Mouse (Mus musculus) adrenal gland, postnatal 4 days (tissue): ENCODE data around the gene Lamtor3. TPM values are rescaled to one million over a fixed set of nuclear protein-coding genes. Genes with fewer than 3 reads are reported as not detected.
A peak's percentile ranks its signal among the peaks of the same experiment; 100 is the strongest.
"Not testable (repeated sequence)": the region's sequence is repeated elsewhere in the genome, so short reads cannot be mapped to it uniquely, and the experiment has no call there.

ENCODE experiments used
- DNase-seq, 2 experiments: peaks; one replicate each; pipeline ENCODE4 v3.0.0; 2021 to 2022; ENCODE audit warnings: low spot score in 2 of 2, mixed read lengths in 2 of 2
- long read RNA-seq, 2 experiments: library from polyadenylated mRNA; stranded (forward); transcript quantifications; one replicate each; pipeline ENCODE4 v2.0.0; 2021
- total RNA-seq, 2 experiments: library from RNA; stranded (reverse); gene quantifications; 2 replicates each; pipeline ENCODE4 v1.2.3; 2021

Gene Lamtor3
- 10 to 100 TPM; 63.6 to 68.8 TPM for total RNA-seq
- long read RNA-seq, experiment 1, transcript Lamtor3-201 (7 exons, 1,295 nt) = major isoform, 58 of 70 reads
- long read RNA-seq, experiment 1, partial matches to known transcripts = 5 of 70 reads
- long read RNA-seq, experiment 1, other reads (novel, unspliced or antisense) = 4 of 70 reads
- long read RNA-seq, experiment 2, transcript Lamtor3-201 (7 exons, 1,295 nt) = major isoform, 76 of 93 reads
- long read RNA-seq, experiment 2, partial matches to known transcripts = 6 of 93 reads
- long read RNA-seq, experiment 2, other reads (novel, unspliced or antisense) = 8 of 93 reads

DNA sequence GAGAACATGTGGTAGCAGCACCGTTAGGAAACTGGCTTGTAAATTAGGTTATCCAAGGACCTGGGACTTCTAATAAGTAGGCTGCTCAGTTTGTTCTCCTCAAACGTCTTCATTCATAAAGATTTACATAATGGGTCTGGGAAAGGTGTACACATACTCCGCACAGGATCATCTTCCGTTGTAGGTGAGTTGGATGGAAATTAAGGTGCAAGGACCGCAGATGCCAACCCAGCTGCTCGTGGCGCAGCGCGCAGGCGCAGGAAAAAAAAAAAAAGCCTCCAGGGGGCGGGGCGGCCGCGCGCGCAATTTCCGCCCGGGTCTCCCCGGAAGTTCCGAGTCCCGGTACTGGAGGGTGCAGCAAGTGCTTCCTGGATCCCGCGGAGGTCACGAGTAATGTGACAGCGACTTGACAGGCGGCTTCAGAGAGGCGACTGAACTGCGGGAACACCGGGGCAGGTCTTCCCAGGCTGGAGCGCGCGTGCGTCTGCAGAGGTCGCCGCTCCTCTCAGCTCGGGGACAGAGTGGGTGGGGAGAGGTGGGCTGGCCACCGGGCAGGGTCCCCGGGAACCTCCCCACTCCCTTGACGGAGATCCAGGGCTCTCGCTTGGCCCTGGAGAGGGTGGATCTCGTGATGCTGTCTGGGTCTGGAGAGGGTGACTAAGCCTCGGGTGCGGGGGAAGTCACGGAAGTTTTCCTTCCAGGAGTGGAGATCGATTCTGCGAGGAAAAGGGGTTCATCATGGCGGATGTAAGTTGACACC is at the start of gene Lamtor3:
Gene Lamtor3 (plus strand): TSS at position 335 of the 760 bp plus-strand sequence.
- DNase-seq = peak; percentile 85 to 91

DNA sequence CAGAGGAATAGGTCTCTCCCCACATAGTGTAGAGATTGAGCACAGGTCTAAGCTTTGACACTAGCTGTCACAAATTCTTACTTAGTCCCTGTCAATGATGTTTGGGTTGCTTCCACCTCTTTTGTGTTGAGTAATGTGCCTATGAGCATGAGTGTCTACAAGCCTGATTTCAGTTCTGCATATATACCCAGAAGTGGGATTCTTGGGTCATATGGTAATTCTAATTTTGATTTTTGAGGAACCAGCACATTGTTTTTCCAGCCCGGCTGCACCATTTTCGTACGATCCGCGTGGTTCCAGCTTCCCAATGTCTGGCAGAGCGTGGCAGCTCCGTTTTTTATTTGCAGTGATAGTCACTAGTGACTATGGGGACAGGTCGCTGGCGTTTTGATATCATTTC is 48.9 kb upstream of the Lamtor3 start:
- no peak for DNase-seq

DNA sequence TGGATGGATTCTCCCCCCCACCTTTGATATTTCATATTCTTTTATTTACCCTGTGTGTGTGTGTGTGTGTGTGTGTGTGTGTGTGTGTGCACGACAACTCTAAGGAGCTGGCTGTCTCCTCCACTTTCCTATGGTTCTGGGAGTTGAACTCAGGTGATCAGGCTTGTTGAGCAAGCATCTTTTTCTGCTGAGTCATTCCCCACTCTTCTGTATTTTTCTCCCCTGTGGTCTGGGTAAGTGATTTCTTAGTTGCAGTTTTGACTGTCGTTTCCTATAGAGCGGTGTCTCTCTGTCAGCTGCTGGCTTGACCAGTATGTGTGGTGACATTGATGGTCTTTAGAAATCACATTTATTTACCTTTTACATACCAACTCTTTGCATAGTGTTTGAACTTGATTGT is 39.0 kb upstream of the Lamtor3 start:
- DNase-seq = no peak

DNA sequence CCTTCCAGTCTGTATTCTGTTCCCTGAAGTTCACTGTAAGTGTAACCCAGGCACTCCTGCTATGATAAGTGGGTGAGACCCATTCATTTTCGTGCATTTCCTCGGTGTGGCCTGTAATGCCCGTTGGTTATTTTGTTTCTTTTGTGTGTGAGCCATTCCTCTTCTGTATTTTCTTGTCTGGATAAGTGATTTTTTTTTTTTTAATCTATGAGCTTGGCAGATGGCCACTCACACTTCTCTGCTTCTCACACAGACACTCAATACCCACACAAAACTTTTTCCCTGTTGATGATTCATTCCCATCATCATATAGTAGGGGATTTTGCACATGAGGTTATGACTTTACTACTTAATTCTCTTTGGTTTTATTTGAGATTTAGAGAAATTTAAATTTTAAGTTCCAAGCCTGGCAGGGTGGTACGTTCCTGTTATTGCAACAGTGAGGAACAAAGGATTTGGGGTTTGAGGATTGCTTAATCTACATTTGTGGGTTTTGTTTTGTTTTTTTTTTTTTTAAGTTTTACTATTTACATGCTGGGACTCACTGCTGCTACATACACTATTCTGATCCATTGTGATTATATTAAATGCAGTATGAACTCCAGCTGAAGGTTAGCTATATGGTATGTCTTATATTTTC is 38.1 kb upstream of the Lamtor3 start:
- DNase-seq = no peak

DNA sequence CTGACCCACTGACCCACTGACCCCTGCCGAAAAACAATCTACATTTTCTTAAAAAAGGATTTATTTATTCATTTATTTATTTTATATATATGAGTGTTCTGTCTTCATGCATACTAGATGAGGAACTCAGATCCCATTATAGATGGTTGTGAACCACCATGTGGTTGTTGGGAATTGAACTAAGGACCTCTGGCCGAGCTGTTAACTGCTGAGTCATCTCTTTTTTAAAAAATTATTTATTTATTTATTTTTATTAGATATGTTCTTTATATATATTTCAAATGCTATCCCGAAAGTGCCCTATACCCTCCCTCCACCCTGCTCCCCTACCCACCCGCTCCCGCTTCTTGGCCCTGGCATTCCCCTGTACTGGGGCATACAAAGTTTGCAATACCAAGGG is 37.2 kb upstream of the Lamtor3 start:
- no peak for DNase-seq

DNA sequence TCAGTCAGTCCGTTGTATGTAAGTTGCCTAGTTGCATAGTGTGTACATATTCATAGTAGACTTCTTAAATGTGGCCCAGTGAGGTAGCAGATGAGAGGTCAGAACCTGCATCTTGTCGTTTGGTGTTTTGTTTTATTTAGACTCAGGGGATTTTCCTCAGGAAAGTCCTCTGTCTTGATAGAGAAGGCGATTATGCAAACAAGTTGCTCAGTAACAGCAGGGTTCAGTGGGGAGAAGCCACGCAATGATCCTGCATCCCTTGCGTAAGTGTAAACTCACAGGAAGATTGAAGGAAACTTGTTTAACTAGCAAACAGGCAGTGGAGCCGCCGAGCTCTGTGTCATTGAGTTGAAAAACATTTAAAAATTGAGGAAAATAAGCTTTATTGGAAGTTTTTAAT is 30.3 kb upstream of the Lamtor3 start:
- DNase-seq = no peak

DNA sequence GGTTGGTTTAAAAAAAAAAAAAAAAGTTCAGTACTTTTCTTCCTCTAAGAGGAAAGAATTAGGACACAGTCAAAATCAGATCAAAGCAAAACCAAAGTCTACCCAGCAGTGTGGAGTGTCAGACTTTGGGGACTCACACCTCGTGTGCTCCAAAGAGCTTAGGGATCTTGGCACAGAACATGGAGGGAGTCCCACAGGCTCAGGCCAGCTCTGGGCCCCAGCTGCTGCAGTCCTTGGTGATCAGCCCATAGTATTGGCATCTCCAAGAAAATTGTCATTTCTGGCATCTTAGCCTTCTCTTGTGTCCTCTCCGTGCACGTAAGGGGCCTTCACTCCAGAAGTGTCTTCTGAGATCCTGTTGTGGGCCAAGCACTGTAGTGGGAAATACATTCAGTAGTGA is 27.2 kb upstream of the Lamtor3 start:
- no peak for DNase-seq

DNA sequence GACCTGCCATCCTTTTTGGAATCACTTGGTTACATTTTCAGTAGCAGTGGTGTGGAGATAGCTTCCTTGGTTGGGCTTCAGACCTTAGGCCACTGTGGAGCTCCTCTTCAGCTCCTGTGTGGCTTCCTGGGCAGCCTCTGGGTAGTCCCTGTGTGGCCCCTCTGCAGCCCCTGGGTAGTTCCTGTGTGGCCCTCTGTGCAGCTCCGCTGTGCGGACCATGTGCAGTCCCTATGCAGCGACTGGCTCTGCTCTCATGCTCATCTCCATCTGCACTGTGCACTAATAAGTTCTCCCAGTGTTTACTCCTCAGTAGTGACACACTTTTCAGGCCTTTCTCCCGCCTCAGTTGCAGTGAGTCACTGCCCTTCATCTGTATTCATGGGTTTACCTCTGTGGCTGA is 26.2 kb upstream of the Lamtor3 start:
- no peak for DNase-seq

DNA sequence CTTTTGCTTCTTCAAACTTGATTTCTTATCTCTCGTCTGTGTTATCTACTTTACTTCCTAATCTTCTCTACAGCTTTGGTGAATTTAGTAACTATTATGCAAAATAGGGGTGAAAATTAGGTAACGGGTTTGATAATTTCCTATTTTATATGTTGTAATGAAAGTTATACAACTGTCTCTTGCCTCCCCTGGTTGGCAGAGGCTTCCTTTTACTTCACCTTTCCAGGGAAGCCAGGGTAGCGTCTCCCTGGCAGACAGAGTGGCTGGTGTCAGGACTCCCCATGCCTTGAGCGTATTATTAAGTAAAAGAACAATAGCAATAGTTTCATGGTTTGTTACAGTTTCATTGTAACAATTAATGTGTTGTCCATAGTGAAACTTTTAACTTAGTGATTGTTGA is 24.5 kb upstream of the Lamtor3 start:
- no peak for DNase-seq

DNA sequence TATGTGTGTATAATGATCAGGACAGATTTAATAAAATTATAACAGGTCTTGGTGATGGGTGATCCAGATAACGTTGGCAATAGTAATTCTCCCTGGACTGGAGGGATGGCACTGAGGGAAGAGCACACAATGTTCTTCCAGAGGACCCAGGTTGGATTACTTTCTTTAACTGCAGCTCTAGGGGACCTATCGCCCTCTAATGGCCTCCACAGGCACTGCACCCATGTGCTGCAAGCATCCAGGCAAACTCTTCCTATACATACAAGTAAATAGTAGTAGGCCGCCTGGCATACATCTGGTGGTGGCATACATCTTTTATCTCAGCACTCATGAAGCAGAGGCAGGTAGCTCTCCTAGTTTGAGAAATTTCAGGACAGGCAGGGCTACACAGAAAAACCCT is 23.1 kb upstream of the Lamtor3 start:
- no peak for DNase-seq

DNA sequence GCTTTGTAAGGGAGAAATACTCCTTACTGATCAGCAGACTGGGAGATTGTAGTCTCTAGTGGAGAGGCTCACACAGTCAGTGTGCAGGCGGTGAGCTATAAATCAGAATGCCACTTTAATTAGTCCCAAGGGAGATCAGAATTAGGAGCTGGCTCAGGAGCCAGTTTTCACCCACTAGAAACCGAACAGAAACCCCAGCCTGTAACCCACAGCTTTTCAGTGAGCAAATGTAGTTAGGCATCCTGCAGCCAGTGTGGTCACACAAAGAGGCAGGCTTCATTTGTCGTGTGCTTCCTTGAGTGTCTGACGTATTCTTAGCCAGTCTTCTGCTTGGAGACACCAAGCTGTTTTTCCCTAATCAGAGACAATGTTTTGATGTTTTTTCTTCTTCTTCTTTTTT is 21.9 kb upstream of the Lamtor3 start:
- no peak for DNase-seq

DNA sequence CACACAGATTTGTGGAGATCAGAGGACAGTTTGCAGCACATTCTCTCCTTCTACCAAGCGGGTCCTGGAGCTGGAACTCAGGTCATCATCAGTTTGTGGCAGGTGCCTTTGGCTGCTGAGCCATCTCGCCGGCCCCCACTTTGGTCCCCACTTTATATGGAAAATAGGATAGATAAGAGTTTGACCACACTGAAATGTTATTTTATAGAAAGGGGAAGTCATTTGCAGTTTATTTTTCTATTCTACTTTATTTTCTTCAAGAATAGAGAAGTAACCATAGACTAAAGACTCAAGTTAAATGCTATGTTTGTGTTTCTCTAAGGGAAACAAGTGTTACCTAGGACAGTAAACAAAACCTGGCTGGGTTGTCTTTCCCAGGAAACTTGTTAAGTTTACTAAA is 21.4 kb upstream of the Lamtor3 start:
- DNase-seq = no peak

DNA sequence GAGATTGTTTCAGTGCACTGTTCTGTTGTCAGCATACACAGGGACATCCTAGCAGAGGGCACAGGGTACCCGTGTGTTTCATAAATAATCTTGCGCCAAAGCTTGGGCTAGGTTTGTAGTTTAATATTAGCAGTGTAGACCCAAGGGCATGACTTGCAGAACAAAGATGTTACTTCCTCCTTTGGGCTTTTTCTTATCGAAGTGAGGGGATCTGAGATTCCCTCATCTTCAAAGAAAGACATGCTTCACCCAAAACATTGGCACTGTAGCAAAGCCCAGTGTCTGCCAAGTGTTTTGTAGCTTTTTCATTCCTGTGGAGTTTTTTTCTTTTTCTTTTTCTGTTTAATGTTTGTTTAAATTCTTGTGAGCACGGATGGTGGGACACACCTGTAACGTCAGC is 20.6 kb upstream of the Lamtor3 start:
- DNase-seq = no peak

DNA sequence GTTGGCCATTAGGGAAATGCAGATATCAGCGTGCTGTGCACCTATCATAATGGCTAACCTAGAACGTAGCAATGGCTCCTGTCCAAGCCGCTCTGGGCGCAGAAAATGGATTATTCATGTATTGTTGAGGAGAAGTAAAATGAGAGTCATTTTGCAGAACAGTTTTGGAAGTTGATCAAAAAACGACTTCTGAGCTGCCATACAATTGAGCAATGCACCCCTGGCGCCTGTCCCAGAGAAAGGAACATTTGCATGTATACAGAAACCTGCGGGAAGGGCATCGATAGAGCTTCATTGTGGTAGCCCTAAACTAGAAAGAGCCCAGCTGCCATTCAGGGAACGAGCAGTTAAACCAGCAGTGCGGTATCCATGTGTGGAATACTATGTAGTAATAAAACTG is 18.2 kb upstream of the Lamtor3 start:
- no peak for DNase-seq

DNA sequence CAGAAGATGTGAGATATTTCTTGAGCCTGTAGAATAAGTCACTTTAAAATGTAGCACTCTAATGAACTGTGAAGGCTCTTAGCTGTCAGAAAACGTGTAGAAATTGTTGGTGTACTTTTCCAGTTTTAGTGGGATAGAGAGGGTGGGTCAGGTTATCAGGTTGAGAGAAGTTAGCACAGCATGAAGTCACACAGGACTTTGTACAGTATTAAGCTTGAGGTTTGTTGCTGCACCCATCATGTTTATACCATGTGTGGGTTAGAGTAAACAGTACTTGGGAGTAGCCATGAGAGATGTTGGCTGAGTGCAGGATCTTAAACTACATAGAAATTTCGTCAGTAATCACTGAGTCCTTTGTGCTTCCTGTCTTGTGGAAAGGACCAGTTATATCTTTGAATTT is 5.2 kb upstream of the Lamtor3 start:
- no peak for DNase-seq

DNA sequence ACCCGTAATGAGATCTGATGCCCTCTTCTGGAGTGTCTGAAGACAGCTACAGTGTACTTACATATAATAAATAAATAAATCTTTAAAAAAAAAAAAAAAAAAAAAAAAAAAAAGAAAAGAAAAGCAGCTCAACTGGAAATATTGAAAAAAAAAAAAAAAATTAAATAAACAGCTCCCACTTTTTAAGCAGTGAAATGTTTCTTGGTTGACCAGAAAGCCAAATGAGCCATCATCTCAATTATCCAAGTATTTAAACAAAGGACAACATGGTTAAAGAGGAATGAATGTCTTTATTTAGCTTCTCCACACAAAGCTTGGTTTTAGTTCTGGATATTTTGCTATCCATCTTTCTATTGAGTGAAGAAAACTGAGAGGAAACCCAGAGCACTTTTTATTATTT is 3.7 kb upstream of the Lamtor3 start:
- DNase-seq = not testable (repeated sequence)

DNA sequence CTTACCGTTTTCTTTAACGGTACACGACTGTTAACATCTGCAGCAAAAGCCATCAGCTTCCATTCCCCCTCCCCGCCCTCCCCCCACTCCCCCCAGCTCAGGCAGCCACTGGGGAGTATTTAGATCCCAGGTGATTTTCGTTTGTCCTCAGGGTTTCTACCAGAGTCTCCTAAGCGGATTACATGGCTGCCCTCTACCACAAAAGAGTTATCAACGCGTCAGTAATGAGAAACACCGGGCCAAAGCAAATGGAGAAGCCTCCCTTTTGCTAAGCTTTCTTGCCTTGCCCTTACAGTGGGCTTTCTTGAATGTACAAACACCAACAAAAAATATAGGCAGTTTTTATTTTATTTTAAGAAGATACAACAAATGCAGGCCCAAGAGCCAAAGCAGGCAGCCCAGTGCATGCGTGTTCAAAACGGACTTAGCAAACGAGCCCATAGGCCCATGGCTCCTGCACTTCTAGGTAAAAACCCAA is 573 bp upstream of the Lamtor3 start:
- DNase-seq = no peak

DNA sequence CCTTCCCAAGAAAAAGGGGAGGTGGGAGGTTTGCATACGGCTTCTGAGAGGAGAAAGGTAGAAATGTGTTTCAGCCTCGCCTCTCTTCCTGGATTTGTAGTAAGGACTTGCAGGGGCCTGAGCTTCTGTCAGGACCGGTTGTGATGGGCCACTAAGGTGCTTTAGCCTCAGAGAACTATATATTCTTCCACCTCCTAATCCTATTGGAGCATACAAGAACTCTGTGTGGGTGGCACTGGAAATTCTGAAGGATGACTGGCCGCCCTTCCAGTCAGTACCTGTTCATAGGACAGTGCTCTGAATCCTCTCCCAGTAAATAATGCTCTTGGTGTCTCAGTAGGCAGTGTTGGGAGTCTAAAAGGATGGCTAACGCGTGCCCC is 616 bp downstream of the Lamtor3 start:
- no peak for DNase-seq

DNA sequence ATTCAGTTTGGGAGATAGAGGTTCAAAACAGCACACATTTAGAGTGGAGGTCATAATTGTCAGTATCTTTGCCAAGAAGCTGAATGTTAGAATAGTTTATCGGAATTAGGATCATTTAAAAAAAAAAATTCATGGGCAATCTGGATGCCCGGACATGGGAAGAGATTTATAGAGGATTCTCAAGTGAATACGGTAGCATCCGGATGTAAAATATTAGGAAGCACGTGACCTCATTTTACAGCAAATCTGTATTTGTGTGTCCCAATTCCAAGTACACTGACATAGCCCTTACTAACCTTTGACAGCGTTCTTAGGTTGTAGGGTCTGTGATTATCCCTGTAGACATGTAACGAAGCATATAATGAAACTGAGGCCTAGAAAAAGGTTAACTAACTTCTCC is 1.1 kb downstream of the Lamtor3 start:
- DNase-seq = no peak

DNA sequence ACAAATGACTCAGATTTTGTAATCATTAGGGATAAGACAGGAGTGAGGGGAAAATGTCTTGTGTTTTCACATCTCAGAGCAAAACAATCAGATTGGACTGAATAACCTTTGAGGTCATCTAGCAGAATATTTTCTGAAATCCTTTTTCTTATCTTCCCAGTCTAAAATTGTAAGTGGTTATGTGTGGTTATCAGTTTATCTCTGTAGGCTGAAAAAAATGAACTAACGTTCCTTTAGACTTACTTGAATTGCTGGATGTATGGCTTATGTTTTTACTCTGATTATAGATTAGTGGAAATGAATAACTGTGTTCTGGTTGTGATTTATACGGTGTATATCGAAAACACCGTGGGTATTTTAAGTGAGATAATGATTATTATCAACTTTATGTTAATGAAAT is 2.3 kb downstream of the Lamtor3 start:
- DNase-seq = no peak

DNA sequence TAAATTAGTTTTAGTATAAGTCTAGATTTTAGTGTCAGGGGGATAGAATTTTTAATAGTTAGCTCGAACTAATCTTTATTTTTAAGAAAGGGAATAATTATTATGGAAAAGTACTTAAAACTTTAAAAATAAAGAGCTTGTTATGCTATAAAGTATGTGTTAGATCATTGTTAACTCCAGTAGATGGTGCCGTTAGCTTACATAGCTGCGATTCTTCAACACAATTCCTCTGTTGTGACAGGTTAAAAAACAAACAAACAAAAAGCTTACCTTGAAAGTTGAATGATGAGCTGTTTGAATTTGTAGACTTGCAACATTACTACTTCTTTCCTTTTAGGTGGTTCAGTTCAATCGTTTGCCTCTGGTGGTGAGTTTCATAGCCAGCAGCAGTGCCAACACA is 8.7 kb downstream of the Lamtor3 start:
- no peak for DNase-seq

DNA sequence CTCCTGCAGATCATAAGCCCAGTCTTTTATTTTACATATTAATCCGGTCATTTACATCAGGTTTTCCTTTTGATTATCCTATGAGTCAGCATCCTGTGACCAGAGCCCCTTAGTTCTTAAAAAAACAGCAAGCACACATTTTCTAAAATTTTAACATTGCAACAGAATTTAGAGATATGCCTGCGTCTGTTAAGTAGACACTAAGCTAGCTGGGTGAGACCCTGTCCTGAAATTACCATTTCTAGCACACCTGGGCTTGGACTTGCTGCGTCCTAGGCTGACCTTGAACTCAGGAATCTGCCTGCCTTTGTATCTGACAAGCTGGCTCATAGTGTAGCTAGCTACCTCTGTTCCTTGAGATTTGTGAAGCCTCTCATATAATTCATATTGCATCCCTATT is 11.6 kb downstream of the Lamtor3 start:
- no peak for DNase-seq
